Mouse (Mus musculus) ES-Bruce4 (cell line): ENCODE measurements around the gene Herc2. TPM values are rescaled to one million over a fixed set of nuclear protein-coding genes. Genes with fewer than 3 reads are reported as not detected.
"Not testable (repeated sequence)": the region's sequence is repeated elsewhere in the genome, so short reads cannot be mapped to it uniquely, and the experiment has no call there.

Experiments used
- H3K27ac ChIP-seq: 2 replicates; pipeline ENCODE4 v1.5.1; 2012; ENCODE audit warnings: low read length, inconsistent platforms; ENCODE audit not compliant: insufficient read depth
- H3K27me3 ChIP-seq: 2 replicates; pipeline ENCODE4 v1.6.1; 2012; ENCODE audit warnings: mild to moderate bottlenecking, low read length, inconsistent platforms; ENCODE audit not compliant: control insufficient read depth, poor library complexity, insufficient read depth, severe bottlenecking
- H3K36me3 ChIP-seq: 2 replicates; pipeline ENCODE4 v1.6.1; 2012; ENCODE audit warnings: inconsistent platforms, mild to moderate bottlenecking, low read length, moderate library complexity; ENCODE audit not compliant: control insufficient read depth, poor library complexity, insufficient read depth, severe bottlenecking
- H3K4me1 ChIP-seq: one replicate; pipeline ENCODE4 v1.8.1; 2011; ENCODE audit warnings: low read length; ENCODE audit not compliant: control insufficient read depth, insufficient read depth
- H3K4me3 ChIP-seq: 2 replicates; pipeline ENCODE4 v1.5.1; 2011; ENCODE audit warnings: low read depth, mild to moderate bottlenecking, low read length
- H3K9ac ChIP-seq: 2 replicates; pipeline ENCODE4 v1.6.1; 2012; ENCODE audit warnings: low read depth, mild to moderate bottlenecking, inconsistent platforms; ENCODE audit not compliant: poor library complexity, severe bottlenecking
- H3K9me3 ChIP-seq: replicated peaks from 2 replicates; pipeline ENCODE4 v1.6.1; 2012; ENCODE audit warnings: mild to moderate bottlenecking, low read length, inconsistent platforms; ENCODE audit not compliant: control insufficient read depth, poor library complexity, insufficient read depth, severe bottlenecking
- CTCF ChIP-seq: IDR thresholded peaks from one replicate; pipeline ENCODE4 v1.8.1; 2011; ENCODE audit warnings: low read depth, low read length
- EP300 ChIP-seq: IDR thresholded peaks from 2 replicates; pipeline ENCODE4 v1.6.1; 2011; ENCODE audit warnings: low read depth, low read length; ENCODE audit not compliant: insufficient read depth
- POLR2A ChIP-seq: IDR thresholded peaks from one replicate; pipeline ENCODE4 v1.8.1; 2011; ENCODE audit warnings: low read length; ENCODE audit not compliant: insufficient read depth
- polyA plus RNA-seq: library from polyadenylated mRNA; stranded (reverse); fragments of >200 nt; gene quantifications from 2 replicates; pipeline ENCODE4 v1.2.4, GENCODE M21; 2011; ENCODE audit warnings: low read depth; ENCODE audit not compliant: missing spikeins, insufficient read depth, insufficient read length

The Herc2 gene
- polyA plus RNA-seq, result 43.4 and 56.1 TPM in 2 replicates

GRCm38 (mm10) chr7:56049831-56050321 lies at the start of gene Herc2:
Gene Herc2 (plus strand): TSS chr7:56050196.
- Histone ChIP-seq H3K4me3 (peak within 1 kb of the TSS; percentile 94), H3K36me3 (no peaks in the 10 kb centered on the region), H3K27ac (0 out of 2 replicates have a peak within 1 kb of the TSS, but pooled peaks have one; percentile 2), H3K27me3 (no peaks in the 10 kb centered on the region), H3K9ac (peak within 1 kb of the TSS; percentile 57), H3K4me1 (no peaks in the 10 kb centered on the region), H3K9me3 (no peaks in the 10 kb centered on the region)
- TF ChIP-seq CTCF (no peak), POLR2A (peak; percentile 86), EP300 (0 out of 2 replicates have a peak, but pooled peaks have one; percentile 24)

GRCm38 (mm10) chr7:56010318-56011017 lies 39.5 kb upstream of the Herc2 start:
- Histone ChIP-seq H3K9ac (no peak overlapping the region), H3K9me3 (no peaks in the 10 kb centered on the region), H3K27ac (no peak overlapping the region), H3K4me1 (no peaks in the 10 kb centered on the region), H3K4me3 (no peak overlapping the region), H3K36me3 (no peaks in the 10 kb centered on the region), H3K27me3 (no peaks in the 10 kb centered on the region; the same call in 1 of the 2 replicates)
- TF ChIP-seq POLR2A (no peak), EP300 (no peak), CTCF (no peak)

- no peak for TF ChIP-seq EP300
- TF ChIP-seq POLR2A, result no peak
- no peak for TF ChIP-seq CTCF
- no peaks in the 10 kb centered on the region for H3K4me1 ChIP-seq
Measured at GRCm38 (mm10) chr7:56011018-56011333, 39.0 kb upstream of the Herc2 start.

GRCm38 (mm10) chr7:56013261-56014001 lies 36.6 kb upstream of the Herc2 start:
- no peaks in the 10 kb centered on the region for H3K9me3 ChIP-seq
- no peak for TF ChIP-seq POLR2A
- no peak for TF ChIP-seq EP300
- TF ChIP-seq CTCF, result no peak
- no peak overlapping the region for H3K27ac ChIP-seq
- no peak overlapping the region for H3K4me3 ChIP-seq
- H3K9ac ChIP-seq, result no peak overlapping the region
- H3K4me1 ChIP-seq, result no peaks in the 10 kb centered on the region
- no peaks in the 10 kb centered on the region for H3K36me3 ChIP-seq
- H3K27me3 ChIP-seq, result no peaks in the 10 kb centered on the region; the same call in 1 of the 2 replicates

More at GRCm38 (mm10) chr7:56011018-56011333, 39.0 kb upstream of the Herc2 start:
- H3K4me3 ChIP-seq, result no peak overlapping the region
- no peaks in the 10 kb centered on the region for H3K36me3 ChIP-seq
- no peak overlapping the region for H3K9ac ChIP-seq
- H3K27ac ChIP-seq, result no peak overlapping the region
- H3K9me3 ChIP-seq, result no peaks in the 10 kb centered on the region
- no peaks in the 10 kb centered on the region; the same call in 1 of the 2 replicates for H3K27me3 ChIP-seq

GRCm38 (mm10) chr7:56014002-56014702 lies 35.8 kb upstream of the Herc2 start:
- not testable (repeated sequence) for H3K36me3 ChIP-seq, H3K27me3 ChIP-seq, H3K9me3 ChIP-seq, H3K27ac ChIP-seq, H3K4me3 ChIP-seq, H3K4me1 ChIP-seq, H3K9ac ChIP-seq

- TF ChIP-seq EP300, result no peak
- no peak for TF ChIP-seq POLR2A
- no peak for TF ChIP-seq CTCF
- Histone ChIP-seq H3K36me3 (no peaks in the 10 kb centered on the region), H3K27ac (no peak overlapping the region)
Measured at GRCm38 (mm10) chr7:56015172-56015571, 34.8 kb upstream of the Herc2 start.

More at GRCm38 (mm10) chr7:56015172-56015571, 34.8 kb upstream of the Herc2 start:
- no peaks in the 10 kb centered on the region for H3K27me3 ChIP-seq
- H3K4me3 ChIP-seq, result no peak overlapping the region
- no peaks in the 10 kb centered on the region for H3K4me1 ChIP-seq
- H3K9ac ChIP-seq, result no peak overlapping the region
- H3K9me3 ChIP-seq, result no peaks in the 10 kb centered on the region
